Mouse (Mus musculus) C2C12 (cell line): ENCODE results near the gene Chuk. TPM values are rescaled to one million over a fixed set of nuclear protein-coding genes. Genes with fewer than 3 reads are reported as not detected.
"Not testable (repeated sequence)": the region's sequence is repeated elsewhere in the genome, so short reads cannot be mapped to it uniquely, and the experiment has no call there.

Experiments used
- H3K27me3 ChIP-seq: one replicate; pipeline ENCODE4 v1.6.1; 2011; ENCODE audit not compliant: control insufficient read depth, insufficient read depth, insufficient read length
- H3K36me3 ChIP-seq: one replicate; pipeline ENCODE4 v1.6.1; 2011; ENCODE audit not compliant: control insufficient read depth, insufficient read depth
- H3K4me3 ChIP-seq: one replicate; pipeline ENCODE4 v1.5.1; 2011; ENCODE audit warnings: mild to moderate bottlenecking, control low read depth; ENCODE audit not compliant: poor library complexity, insufficient read depth, severe bottlenecking
- H3K79me2 ChIP-seq: one replicate; pipeline ENCODE4 v1.6.1; 2011; ENCODE audit not compliant: control insufficient read depth, insufficient read depth
- H3K79me3 ChIP-seq: one replicate; pipeline ENCODE4 v1.6.1; 2011; ENCODE audit warnings: low read depth, control low read depth
- H3ac ChIP-seq: one replicate; pipeline ENCODE3; 2011; ENCODE audit warnings: low read depth; ENCODE audit not compliant: control insufficient read depth, insufficient read length
- CEBPB ChIP-seq: IDR thresholded peaks from one replicate; pipeline ENCODE4 v1.6.1; 2011; ENCODE audit warnings: low read depth, mild to moderate bottlenecking, control low read depth, moderate library complexity
- CTCF ChIP-seq: IDR thresholded peaks from one replicate; pipeline ENCODE4 v1.5.1; 2011; ENCODE audit not compliant: control insufficient read depth, insufficient read depth, insufficient read length
- FOSL1 ChIP-seq: IDR thresholded peaks from one replicate; pipeline ENCODE4 v1.8.0; 2011; ENCODE audit warnings: mild to moderate bottlenecking, low read length; ENCODE audit not compliant: poor library complexity, insufficient read depth, severe bottlenecking
- MAX ChIP-seq: IDR thresholded peaks from one replicate; pipeline ENCODE4 v1.6.1; 2011; ENCODE audit warnings: mild to moderate bottlenecking, control low read depth
- MYOD1 ChIP-seq: IDR thresholded peaks from one replicate; pipeline ENCODE4 v1.6.1; 2011; ENCODE audit warnings: low read depth; ENCODE audit not compliant: control insufficient read depth, insufficient read length
- MYOG ChIP-seq: IDR thresholded peaks from one replicate; pipeline ENCODE4 v1.6.1; 2011; ENCODE audit not compliant: control insufficient read depth, insufficient read length; ENCODE audit errors: extremely low read depth
- USF1 ChIP-seq: IDR thresholded peaks from one replicate; pipeline ENCODE4 v1.6.1; 2011; ENCODE audit warnings: low read depth, mild to moderate bottlenecking, control low read depth, moderate library complexity
- polyA plus RNA-seq: library from polyadenylated mRNA; unstranded; fragments of >200 nt; fragmentation: generic; extraction: Trizol; gene quantifications from one replicate; pipeline ENCODE4 v1.2.1, GENCODE M21; 2012; ENCODE audit warnings: missing spikeins

Chuk gene
- polyA plus RNA-seq, 1 experiment, result 9.7 TPM

GRCm38 (mm10) chr19:44128560-44128959 lies 21.3 kb upstream of the Chuk start:
- no peak for TF ChIP-seq USF1
- no peak for TF ChIP-seq CEBPB
- TF ChIP-seq MYOD1, result no peak
- no peak for TF ChIP-seq CTCF
- no peak for TF ChIP-seq FOSL1
- TF ChIP-seq MYOG, result no peak
- Histone ChIP-seq H3K79me3 (peaks cover 8% of the 10 kb centered on the region), H3K79me2 (peaks cover 14% of the 10 kb centered on the region), H3K4me3 (no peak overlapping the region), H3ac (no peak overlapping the region), H3K36me3 (peaks cover 80% of the 10 kb centered on the region), H3K27me3 (no peaks in the 10 kb centered on the region)

DNA sequence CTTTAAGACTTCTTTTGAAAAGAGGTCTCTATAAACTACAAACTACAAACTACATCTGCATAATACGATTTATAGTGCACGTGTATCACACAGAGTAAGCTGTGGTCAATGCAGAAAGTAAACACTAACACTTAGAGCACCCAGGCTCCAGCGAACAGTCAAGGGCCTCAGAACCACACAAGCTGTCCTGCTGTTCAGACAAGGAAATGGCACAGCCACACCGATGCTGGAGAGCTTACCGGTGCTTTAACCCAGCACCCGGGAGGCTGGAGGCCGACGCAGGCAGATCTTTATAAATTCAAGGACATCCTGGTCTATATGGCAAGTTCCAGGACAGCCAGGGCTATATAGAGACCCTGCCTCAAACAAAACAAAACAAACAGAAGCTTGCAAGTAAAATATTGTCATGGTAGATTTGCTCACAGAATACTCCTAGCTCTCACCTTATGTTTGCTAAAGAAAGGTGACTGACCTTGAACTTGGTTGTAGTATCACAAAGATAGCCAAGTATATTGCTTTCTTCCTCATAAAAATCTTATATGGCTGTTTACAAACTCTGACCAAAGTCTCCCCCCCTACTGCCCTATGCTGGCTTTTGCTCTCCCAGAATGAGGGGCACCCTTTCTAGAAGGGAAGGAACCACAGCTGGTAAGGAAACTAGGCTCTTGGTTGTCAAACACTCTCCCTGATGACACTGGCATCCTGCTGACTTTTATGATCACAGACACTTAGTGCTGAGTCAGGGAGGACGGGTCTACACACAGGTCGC lies 20.6 kb upstream of the Chuk start:
- Histone ChIP-seq H3K4me3 (no peak overlapping the region), H3K36me3 (peaks cover 86% of the 10 kb centered on the region), H3ac (no peak overlapping the region), H3K27me3 (no peaks in the 10 kb centered on the region), H3K79me2 (peaks cover 8% of the 10 kb centered on the region), H3K79me3 (peaks cover 3% of the 10 kb centered on the region)
- no peak for TF ChIP-seq FOSL1
- no peak for TF ChIP-seq MYOG
- no peak for TF ChIP-seq CTCF
- no peak for TF ChIP-seq MAX
- no peak for TF ChIP-seq CEBPB

DNA sequence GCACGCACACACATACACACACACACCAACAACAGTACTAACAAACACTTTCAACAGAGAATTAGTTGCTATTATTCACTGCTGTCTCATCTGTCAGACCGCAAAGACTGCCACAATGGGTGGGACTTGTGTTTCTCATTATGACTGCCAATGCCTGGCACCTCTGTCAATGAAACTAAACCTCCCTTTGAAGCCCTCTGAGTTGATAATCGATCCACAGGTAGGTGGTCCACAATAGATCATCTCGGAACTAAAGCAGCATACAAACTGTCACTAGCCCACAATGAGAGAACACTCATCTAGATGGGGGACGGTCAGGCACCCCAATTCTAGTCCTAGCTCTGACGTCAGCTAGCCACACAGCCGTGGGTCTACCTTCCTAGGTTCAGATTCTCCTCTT lies 13.9 kb upstream of the Chuk start:
- TF ChIP-seq MAX (no peak), MYOD1 (no peak), FOSL1 (no peak), MYOG (no peak), CEBPB (no peak), CTCF (no peak), USF1 (no peak)
- Histone ChIP-seq H3K27me3 (no peaks in the 10 kb centered on the region), H3ac (no peak overlapping the region), H3K79me2 (no peaks in the 10 kb centered on the region), H3K36me3 (peaks cover 83% of the 10 kb centered on the region), H3K79me3 (no peaks in the 10 kb centered on the region), H3K4me3 (no peak overlapping the region)

DNA sequence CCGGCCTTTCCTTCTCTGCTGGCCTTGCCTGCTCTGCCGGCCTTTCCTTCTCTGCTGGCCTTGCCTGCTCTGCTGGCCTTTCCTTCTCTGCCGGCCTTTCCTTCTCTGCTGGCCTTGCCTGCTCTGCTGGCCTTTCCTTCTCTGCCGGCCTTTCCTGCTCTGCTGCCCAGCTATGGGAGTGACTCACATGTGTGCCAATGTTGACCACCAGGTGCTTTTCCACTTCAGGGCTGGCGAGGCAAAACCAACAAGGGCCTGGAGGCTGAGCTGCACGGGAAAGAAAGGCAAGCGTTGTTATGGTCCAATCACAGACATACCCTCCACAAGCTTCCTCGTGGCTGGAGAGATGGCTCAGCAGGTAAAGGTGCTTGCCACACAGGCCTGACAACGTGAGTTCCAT lies 13.4 kb upstream of the Chuk start:
- not testable (repeated sequence) for H3K4me3 ChIP-seq, H3K79me3 ChIP-seq, H3K27me3 ChIP-seq, H3ac ChIP-seq, H3K79me2 ChIP-seq
- H3K36me3 ChIP-seq, result peaks cover 83% of the 10 kb centered on the region

DNA sequence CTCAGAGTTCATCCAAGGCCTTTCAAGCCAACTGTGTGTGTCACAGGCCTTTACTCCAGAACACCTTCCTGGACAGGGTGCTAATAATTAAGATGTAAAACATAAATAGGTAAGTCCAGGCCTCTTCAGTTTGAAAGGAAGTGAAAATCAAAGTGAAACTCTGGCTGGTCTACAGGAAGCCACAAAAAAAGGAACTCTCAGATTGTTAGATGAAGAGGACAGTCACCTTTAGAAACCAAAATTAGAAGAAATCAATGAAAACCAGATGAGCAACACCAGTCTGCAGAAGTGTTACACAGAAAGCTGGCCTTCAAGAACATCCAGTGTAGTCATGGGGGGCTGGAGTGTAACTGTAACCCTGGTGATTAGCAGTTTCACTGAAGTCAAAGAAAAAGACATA lies 10.5 kb upstream of the Chuk start:
- Histone ChIP-seq H3ac (no peak overlapping the region), H3K36me3 (peaks cover 85% of the 10 kb centered on the region), H3K27me3 (no peaks in the 10 kb centered on the region), H3K4me3 (no peak overlapping the region), H3K79me2 (no peaks in the 10 kb centered on the region), H3K79me3 (no peaks in the 10 kb centered on the region)
- TF ChIP-seq MYOG (no peak), USF1 (no peak), MYOD1 (no peak), CTCF (no peak), MAX (no peak), FOSL1 (no peak), CEBPB (no peak)

GRCm38 (mm10) chr19:44111706-44112105 lies 4.4 kb upstream of the Chuk start:
- no peak overlapping the region for H3ac ChIP-seq

More at GRCm38 (mm10) chr19:44111706-44112105, 4.4 kb upstream of the Chuk start:
- Histone ChIP-seq H3K79me2 (peaks cover 6% of the 10 kb centered on the region), H3K4me3 (no peak overlapping the region), H3K36me3 (peaks cover 84% of the 10 kb centered on the region), H3K27me3 (no peaks in the 10 kb centered on the region), H3K79me3 (peaks cover 3% of the 10 kb centered on the region)
- TF ChIP-seq USF1 (no peak), CEBPB (no peak), MYOD1 (no peak), MYOG (no peak), FOSL1 (no peak), MAX (no peak), CTCF (no peak)
